Mouse (Mus musculus) forebrain, embryonic 10.5 days (tissue): ENCODE results near the gene Hibadh. TPM values are rescaled to one million over a fixed set of nuclear protein-coding genes. Genes with fewer than 3 reads are reported as not detected.
"Not testable (repeated sequence)": the region's sequence is repeated elsewhere in the genome, so short reads cannot be mapped to it uniquely, and the experiment has no call there.

Source experiments
- DNase-seq: peaks from one replicate; pipeline ENCODE4 v3.0.0-alpha.2; 2017; ENCODE audit warnings: low spot score; ENCODE audit errors: extremely low spot score
- H3K27ac ChIP-seq: fragments of 300-500 bp; sonication (generic); 2 replicates; pipeline ENCODE4 v1.5.1; 2016; ENCODE audit warnings: mild to moderate bottlenecking
- H3K27me3 ChIP-seq: fragments of 300-500 bp; sonication (generic); 2 replicates; pipeline ENCODE4 v1.6.1; 2016; ENCODE audit warnings: mild to moderate bottlenecking; ENCODE audit not compliant: poor library complexity, severe bottlenecking
- H3K36me3 ChIP-seq: fragments of 300-500 bp; sonication (generic); replicated peaks from 2 replicates; pipeline ENCODE4 v1.6.1; 2016; ENCODE audit warnings: mild to moderate bottlenecking, moderate library complexity
- H3K4me1 ChIP-seq: fragments of 300-500 bp; sonication (generic); 2 replicates; pipeline ENCODE4 v1.6.1; 2016
- H3K4me3 ChIP-seq: fragments of 300-500 bp; sonication (generic); 2 replicates; pipeline ENCODE4 v1.5.1; 2016; ENCODE audit warnings: mild to moderate bottlenecking, moderate library complexity
- H3K9me3 ChIP-seq: fragments of 300-500 bp; sonication (generic); 2 replicates; pipeline ENCODE4 v1.6.1; 2016; ENCODE audit warnings: mild to moderate bottlenecking, moderate library complexity
- WGBS: fragments of 180-500 bp; shearing (Covaris S2); methylation state at CpG from one replicate; pipeline ENCODE4 v1.1.7; 2016; 5-methylcytosine and 5-hydroxymethylcytosine counted together
- polyA plus RNA-seq: library from polyadenylated mRNA; unstranded; fragments of >200 nt; fragmentation: Nextera tagmentation; extraction: Ambion mirVana; gene quantifications from 2 replicates; pipeline ENCODE4 v1.2.1, GENCODE M21; 2016

The Hibadh gene
- polyA plus RNA-seq, result 70.6 and 75.5 TPM in 2 replicates

DNA sequence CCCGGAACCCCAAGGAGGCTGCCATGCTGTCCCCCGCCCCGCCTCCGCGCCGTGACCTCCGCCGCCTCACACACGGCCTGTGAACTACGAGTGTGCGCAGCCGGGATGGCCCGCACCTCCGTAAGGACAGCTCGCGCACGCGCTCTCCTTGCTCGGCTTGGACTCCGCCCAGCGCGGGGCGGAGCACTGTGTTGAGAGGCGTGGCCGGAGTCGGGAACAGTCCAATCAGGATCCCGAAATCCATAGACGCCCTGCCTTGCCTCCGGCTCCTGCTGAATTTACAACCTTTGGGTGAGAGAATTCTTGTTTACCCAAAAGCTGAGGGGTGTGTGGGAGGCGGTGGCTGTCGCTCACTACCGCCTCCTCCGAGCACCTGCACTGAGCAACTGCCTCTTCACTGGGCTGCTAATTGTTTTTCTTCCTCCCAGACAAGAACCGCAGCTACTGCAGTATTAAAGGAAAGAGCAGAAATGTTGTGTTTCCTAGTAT lies at the start of gene Hibadh:
TSS of gene Hibadh (minus strand) at position 166 of the 489 bp plus-strand sequence.
- under 1% methylated on average over 34 of the region's 34 CpGs for WGBS
- DNase-seq, result peak; percentile 96
- H3K4me3 ChIP-seq, result peak within 1 kb of the TSS; percentile 84
- H3K27me3 ChIP-seq, result no peaks in the 10 kb centered on the region
- H3K4me1 ChIP-seq, result peaks cover 26% of the 10 kb centered on the region
- no peaks in the 10 kb centered on the region for H3K9me3 ChIP-seq
- peak within 1 kb of the TSS; percentile 93 for H3K27ac ChIP-seq
- no peaks in the 10 kb centered on the region for H3K36me3 ChIP-seq

- Histone ChIP-seq H3K27ac (no peak overlapping the region), H3K9me3 (no peaks in the 10 kb centered on the region), H3K4me1 (peaks cover 15% of the 10 kb centered on the region), H3K27me3 (no peaks in the 10 kb centered on the region), H3K4me3 (no peak overlapping the region), H3K36me3 (no peaks in the 10 kb centered on the region)
- DNase-seq, result no peak
- 84% methylated on average over 5 of the region's 5 CpGs for WGBS
These were observed 46.8 kb upstream of the Hibadh start for GRCm38 (mm10) chr6:52686901-52687500.

DNA sequence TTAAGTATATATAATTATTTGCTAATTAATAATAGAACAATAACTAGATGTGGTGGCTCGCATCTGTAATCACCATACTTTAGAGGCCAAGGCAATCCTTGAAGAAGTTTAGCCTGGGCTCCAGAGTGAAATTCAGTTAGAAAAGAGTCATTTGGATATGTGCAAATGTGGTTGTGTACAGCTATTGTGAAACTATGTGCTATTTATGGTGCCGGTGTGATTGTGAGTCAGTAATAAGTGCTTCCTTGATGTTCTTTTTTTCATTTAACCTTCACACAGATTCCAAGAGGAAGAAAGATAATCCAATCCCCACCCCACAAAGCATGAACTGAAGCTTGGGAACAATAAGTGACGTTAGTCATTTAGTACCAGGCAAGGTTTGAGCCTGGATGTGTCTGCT lies 42.4 kb upstream of the Hibadh start:
- no peaks in the 10 kb centered on the region for H3K36me3 ChIP-seq
- no peaks in the 10 kb centered on the region for H3K9me3 ChIP-seq
- 91% methylated on average over 3 of the region's 3 CpGs for WGBS
- no peak overlapping the region for H3K27ac ChIP-seq
- H3K4me3 ChIP-seq, result no peak overlapping the region
- peaks cover 15% of the 10 kb centered on the region for H3K4me1 ChIP-seq
- DNase-seq, result no peak
- H3K27me3 ChIP-seq, result no peaks in the 10 kb centered on the region

GRCm38 (mm10) chr6:52681847-52682485 lies 41.8 kb upstream of the Hibadh start:
- 89% methylated on average over 6 of the region's 6 CpGs for WGBS
- H3K9me3 ChIP-seq, result no peaks in the 10 kb centered on the region
- peaks cover 15% of the 10 kb centered on the region for H3K4me1 ChIP-seq

GRCm38 (mm10) chr6:52680458-52681032 lies 40.4 kb upstream of the Hibadh start:
- Histone ChIP-seq H3K36me3 (no peaks in the 10 kb centered on the region), H3K4me1 (peaks cover 15% of the 10 kb centered on the region), H3K4me3 (no peak overlapping the region), H3K9me3 (no peaks in the 10 kb centered on the region), H3K27ac (no peak overlapping the region), H3K27me3 (no peaks in the 10 kb centered on the region)
- WGBS, result 65% methylated on average over 8 of the region's 8 CpGs
- DNase-seq, result no peak

More at GRCm38 (mm10) chr6:52681847-52682485, 41.8 kb upstream of the Hibadh start:
- no peak overlapping the region for H3K4me3 ChIP-seq
- no peak for DNase-seq
- H3K36me3 ChIP-seq, result no peaks in the 10 kb centered on the region
- H3K27me3 ChIP-seq, result no peaks in the 10 kb centered on the region
- H3K27ac ChIP-seq, result no peak overlapping the region

DNA sequence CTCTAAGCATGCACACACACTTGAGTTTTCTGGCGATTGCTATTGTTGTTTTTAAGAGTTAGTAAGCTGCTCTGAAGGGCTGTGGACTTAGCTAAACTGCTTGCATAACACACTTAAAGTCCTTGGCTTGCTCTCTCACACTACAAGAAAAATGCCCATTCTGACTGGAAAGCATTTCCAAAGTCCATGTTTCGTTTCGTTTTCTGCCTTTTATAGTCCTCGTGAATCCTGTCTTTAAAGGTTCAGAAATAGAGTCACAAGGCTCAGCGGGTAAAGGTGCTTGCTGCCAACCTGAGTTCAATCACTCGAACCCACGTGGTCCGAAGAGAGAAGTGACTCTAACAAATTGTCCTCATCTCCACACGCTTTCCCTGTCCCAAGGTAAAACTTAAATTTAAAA lies 39.4 kb upstream of the Hibadh start:
- WGBS, result 90% methylated on average over 9 of the region's 9 CpGs
- no peak overlapping the region for H3K27ac ChIP-seq
- no peaks in the 10 kb centered on the region for H3K27me3 ChIP-seq
- peaks cover 8% of the 10 kb centered on the region for H3K4me1 ChIP-seq
- H3K36me3 ChIP-seq, result no peaks in the 10 kb centered on the region
- H3K4me3 ChIP-seq, result no peak overlapping the region
- no peaks in the 10 kb centered on the region for H3K9me3 ChIP-seq
- no peak for DNase-seq

DNA sequence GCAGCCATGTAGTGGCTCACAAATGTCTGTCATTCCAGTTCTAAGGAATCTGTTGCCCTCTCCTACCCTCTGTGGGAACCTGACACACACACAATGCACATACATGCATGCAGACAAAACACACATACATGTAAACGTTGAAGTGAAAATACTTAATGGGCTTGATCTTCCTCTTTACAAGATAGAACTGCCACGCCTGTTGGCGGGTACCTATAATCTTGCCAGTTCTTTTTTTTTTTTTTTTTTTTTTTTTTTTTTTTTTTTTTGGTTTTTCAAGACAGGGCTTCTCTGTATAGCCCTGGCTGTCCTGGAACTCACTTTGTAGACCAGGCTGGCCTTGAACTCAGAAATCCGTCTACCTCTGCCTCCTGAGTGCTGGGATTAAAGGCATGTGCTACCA lies 37.3 kb upstream of the Hibadh start:
- not testable (repeated sequence) for H3K9me3 ChIP-seq, H3K4me1 ChIP-seq, H3K36me3 ChIP-seq, H3K27ac ChIP-seq, H3K27me3 ChIP-seq, DNase-seq, H3K4me3 ChIP-seq
- 90% methylated on average over 4 of the region's 4 CpGs for WGBS

- Histone ChIP-seq H3K4me3 (no peak overlapping the region), H3K27me3 (no peaks in the 10 kb centered on the region), H3K9me3 (no peaks in the 10 kb centered on the region), H3K4me1 (no peaks in the 10 kb centered on the region), H3K27ac (no peak overlapping the region), H3K36me3 (no peaks in the 10 kb centered on the region)
- WGBS, result 84% methylated on average over 4 of the region's 4 CpGs
- DNase-seq, result no peak
These were observed 35.2 kb upstream of the Hibadh start for GRCm38 (mm10) chr6:52675222-52675921.

- no peaks in the 10 kb centered on the region for H3K36me3 ChIP-seq
- WGBS, result 88% methylated on average over 12 of the region's 12 CpGs
- no peaks in the 10 kb centered on the region for H3K27me3 ChIP-seq
- no peak overlapping the region for H3K27ac ChIP-seq
- DNase-seq, result no peak
- no peaks in the 10 kb centered on the region for H3K4me1 ChIP-seq
- H3K9me3 ChIP-seq, result no peaks in the 10 kb centered on the region
- H3K4me3 ChIP-seq, result no peak overlapping the region
These were observed 34.4 kb upstream of the Hibadh start for GRCm38 (mm10) chr6:52674541-52674940.

GRCm38 (mm10) chr6:52673706-52674105 lies 33.5 kb upstream of the Hibadh start:
- Histone ChIP-seq H3K27ac (no peak overlapping the region), H3K36me3 (no peaks in the 10 kb centered on the region), H3K4me3 (no peak overlapping the region), H3K27me3 (no peaks in the 10 kb centered on the region), H3K4me1 (no peaks in the 10 kb centered on the region), H3K9me3 (no peaks in the 10 kb centered on the region)
- no peak for DNase-seq
- 91% methylated on average over 7 of the region's 7 CpGs for WGBS

DNA sequence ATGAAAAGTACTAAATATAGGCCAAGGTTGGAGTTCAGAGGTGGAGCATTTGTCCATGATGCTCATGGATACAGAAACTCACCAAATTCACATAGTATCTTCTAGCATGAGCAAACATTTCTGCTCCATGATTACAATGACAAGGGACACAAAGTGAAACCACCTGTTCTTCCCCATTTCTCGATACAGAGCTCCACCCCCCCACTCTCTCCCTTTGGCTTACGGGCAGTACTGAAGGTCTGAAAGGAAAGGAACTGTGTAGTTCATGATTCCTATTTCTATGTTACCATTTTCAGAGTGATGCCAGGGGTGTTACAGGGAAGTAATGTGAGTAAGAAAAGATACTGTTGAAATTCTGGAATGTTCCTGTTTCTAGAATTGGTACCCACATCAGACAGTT lies 32.4 kb upstream of the Hibadh start:
- 76% methylated on average over 2 of the region's 2 CpGs for WGBS
- Histone ChIP-seq H3K4me1 (no peaks in the 10 kb centered on the region), H3K9me3 (no peaks in the 10 kb centered on the region), H3K27ac (no peak overlapping the region), H3K27me3 (no peaks in the 10 kb centered on the region), H3K4me3 (no peak overlapping the region), H3K36me3 (no peaks in the 10 kb centered on the region)
- DNase-seq, result no peak

GRCm38 (mm10) chr6:52671791-52672190 lies 31.6 kb upstream of the Hibadh start:
- no peak for DNase-seq
- H3K4me3 ChIP-seq, result no peak overlapping the region
- H3K27ac ChIP-seq, result no peak overlapping the region
- no peaks in the 10 kb centered on the region for H3K36me3 ChIP-seq
- no peaks in the 10 kb centered on the region for H3K4me1 ChIP-seq
- WGBS, result 94% methylated on average over 8 of the region's 8 CpGs
- no peaks in the 10 kb centered on the region for H3K9me3 ChIP-seq
- H3K27me3 ChIP-seq, result no peaks in the 10 kb centered on the region

- whole genome bisulfite sequencing, result 45% methylated on average over 2 of the region's 2 CpGs
- not testable (repeated sequence) for DNase-seq, H3K4me3 ChIP-seq
These were observed 29.7 kb upstream of the Hibadh start for GRCm38 (mm10) chr6:52669878-52670277.

More at GRCm38 (mm10) chr6:52669878-52670277, 29.7 kb upstream of the Hibadh start:
- H3K36me3 ChIP-seq, H3K27ac ChIP-seq, H3K4me1 ChIP-seq, H3K9me3 ChIP-seq, H3K27me3 ChIP-seq: not testable (repeated sequence)
